Mouse (Mus musculus) testis, postnatal 10 days (tissue): Measurements from ENCODE around the gene Gm45783.
"Not testable (repeated sequence)": the region's sequence is repeated elsewhere in the genome, so short reads cannot be mapped to it uniquely, and the experiment has no call there.

Source experiments
- DNase-seq: peaks from one replicate; pipeline ENCODE4 v3.0.0; 2021; ENCODE audit warnings: low spot score

Gene Gm45783

GRCm38 (mm10) chr7:7374431-7374830, at the start of gene Gm45783:
Gene Gm45783 (minus strand): TSS chr7:7374573.
- DNase-seq: not testable (repeated sequence)

DNA sequence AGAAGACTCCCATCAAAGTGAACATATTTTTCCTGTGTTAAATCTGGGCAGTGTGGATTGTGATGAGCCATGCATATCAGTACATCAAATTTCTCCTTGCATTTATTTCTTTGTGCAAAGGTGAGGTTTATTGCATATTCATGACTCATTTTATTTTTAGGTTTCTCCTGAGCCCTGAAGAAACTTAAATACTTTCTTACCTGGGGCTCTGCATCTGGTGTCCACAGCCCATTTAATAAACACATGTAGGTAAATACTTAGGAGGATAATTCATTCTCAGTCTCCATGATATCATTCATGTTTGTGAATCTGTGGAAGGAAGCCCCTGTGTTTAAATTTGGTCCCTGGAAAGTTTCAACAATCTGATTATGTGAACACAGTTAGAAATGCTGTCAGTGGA, 25.2 kb upstream of the Gm45783 start, which contains the start of gene Vmn2r31:
Gene Vmn2r31 (minus strand): TSS at position 101 of the 400 bp plus-strand sequence.
- DNase-seq: not testable (repeated sequence)

DNA sequence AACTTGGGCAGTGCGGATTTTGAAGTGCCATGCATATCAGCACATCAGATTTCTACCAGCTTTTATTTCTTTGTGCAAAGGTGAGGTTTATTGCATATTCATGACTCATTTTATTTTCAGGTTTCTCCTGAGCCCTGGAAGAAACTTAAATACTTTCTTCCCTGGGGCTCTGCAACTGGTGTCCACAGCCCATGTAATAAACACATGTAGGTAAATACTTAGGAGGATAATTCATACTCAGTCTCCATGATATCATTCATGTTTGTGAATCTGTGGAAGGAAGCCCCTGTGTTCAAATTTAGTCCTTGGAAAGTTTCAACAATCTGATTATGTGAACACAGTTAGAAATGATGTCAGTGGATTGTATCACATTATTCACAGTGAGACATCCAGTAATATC, 36.9 kb downstream of the Gm45783 start, which contains the start of gene Vmn2r30:
Gene Vmn2r30 (minus strand): TSS at position 101 of the 400 bp plus-strand sequence.
- DNase-seq: not testable (repeated sequence)

DNA sequence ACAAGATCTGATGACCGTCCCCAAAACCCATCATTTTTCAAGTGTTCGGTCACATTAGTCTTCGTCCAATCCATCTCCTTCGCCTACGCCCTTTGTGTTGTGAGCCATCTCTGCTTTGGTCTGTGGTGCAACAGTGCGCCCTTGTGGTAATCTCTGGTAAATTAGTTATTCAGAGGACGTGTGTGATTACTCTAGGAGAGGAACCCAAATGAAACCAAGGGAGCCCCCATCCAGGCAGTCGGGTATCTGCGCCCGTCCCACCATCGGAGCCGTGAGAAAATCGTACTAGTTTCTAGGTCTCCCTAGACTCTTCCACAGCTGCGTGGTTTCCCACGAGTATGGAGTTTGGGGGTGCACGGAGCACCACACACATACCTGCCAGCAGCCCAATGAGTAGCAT, 78.8 kb downstream of the Gm45783 start:
- DNase-seq: peak; percentile 49
